Mouse (Mus musculus): Measurements from ENCODE around the gene Rnf151.

DNA sequence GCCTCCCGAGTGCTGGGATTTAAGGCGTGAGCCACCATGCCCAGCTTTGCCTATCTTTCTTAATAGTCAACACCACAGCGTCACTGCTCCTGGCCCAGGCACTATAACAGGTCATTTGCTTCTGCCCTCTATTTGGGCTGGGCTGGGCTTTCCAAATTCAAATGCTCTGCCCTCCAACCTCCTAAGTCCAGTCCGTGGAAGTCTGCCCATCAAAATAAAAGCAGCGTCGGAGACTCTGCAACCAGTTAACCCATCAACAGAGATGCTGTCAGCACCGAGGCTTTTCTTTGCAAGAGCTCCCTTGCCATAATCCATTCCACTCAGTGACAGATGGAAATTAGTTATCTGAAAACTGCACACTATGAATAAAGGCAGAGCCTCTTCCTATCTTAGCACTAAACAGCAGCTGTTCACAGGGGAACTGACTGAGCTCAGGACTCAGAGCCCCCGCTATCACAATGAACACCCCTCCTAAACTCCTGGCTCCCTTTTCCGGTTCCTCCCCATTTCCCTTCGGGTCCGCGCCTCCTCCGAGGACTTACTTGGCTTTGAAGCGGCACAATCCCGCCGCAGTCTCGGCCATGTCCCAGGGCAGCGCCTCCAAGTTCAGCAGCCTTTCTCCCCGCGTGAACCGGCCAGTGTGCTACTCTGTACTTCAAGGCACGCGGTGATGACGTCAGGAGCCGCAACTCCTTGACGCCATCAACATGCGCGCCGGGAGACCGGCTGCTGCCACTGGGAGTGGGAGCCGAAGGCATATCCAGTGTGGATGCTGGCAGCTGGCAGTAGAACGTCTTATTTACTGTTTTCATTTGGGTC lies 10.7 kb downstream of the Rnf151 start, which contains the start of gene Tbl3:
- TF ChIP-seq FLI1 (IDR thresholded peaks at IDR 0.05; ENCODE audit: low read length) (no peak), GATA1 (IDR thresholded peaks at IDR 0.05; ENCODE audit: borderline replicate concordance, low read length) (no peak)

All from megakaryocyte, embryonic 14.5 days (primary cell).